Mouse (Mus musculus) embryonic facial prominence, embryonic 15.5 days (tissue): ENCODE measurements around the gene Sacs. TPM values are rescaled to one million over a fixed set of nuclear protein-coding genes. Genes with fewer than 3 reads are reported as not detected.

ENCODE experiments used
- ATAC-seq: fragments of 200-750 bp; cut with Nextera tagmentation; 2 replicates; pipeline ENCODE4 v1.8.0; 2017; ENCODE audit warnings: low read depth, moderate TSS enrichment; ENCODE audit not compliant: insufficient number of reproducible peaks, low FRiP score, low TSS enrichment
- H3K27ac ChIP-seq: fragments of 300-500 bp; sonication (generic); replicated peaks from 2 replicates; pipeline ENCODE4 v1.5.1; 2015; ENCODE audit warnings: mild to moderate bottlenecking, inconsistent platforms
- H3K27me3 ChIP-seq: fragments of 300-500 bp; sonication (generic); 2 replicates; pipeline ENCODE4 v1.6.1; 2015; ENCODE audit warnings: inconsistent platforms
- H3K36me3 ChIP-seq: fragments of 300-500 bp; sonication (generic); 2 replicates; pipeline ENCODE4 v1.6.1; 2015; ENCODE audit warnings: mild to moderate bottlenecking, inconsistent platforms
- H3K4me1 ChIP-seq: fragments of 300-500 bp; sonication (generic); 2 replicates; pipeline ENCODE4 v1.6.1; 2015; ENCODE audit warnings: inconsistent platforms
- H3K4me2 ChIP-seq: fragments of 300-500 bp; sonication (generic); replicated peaks from 2 replicates; pipeline ENCODE4 v1.6.1; 2015; ENCODE audit warnings: mild to moderate bottlenecking, inconsistent platforms
- H3K4me3 ChIP-seq: fragments of 300-500 bp; sonication (generic); replicated peaks from 2 replicates; pipeline ENCODE4 v1.5.1; 2015; ENCODE audit warnings: mild to moderate bottlenecking, inconsistent platforms
- H3K9ac ChIP-seq: fragments of 300-500 bp; sonication (generic); 2 replicates; pipeline ENCODE4 v1.6.1; 2015; ENCODE audit warnings: inconsistent platforms
- H3K9me3 ChIP-seq: fragments of 300-500 bp; sonication (generic); replicated peaks from 2 replicates; pipeline ENCODE4 v1.6.1; 2016; ENCODE audit warnings: inconsistent platforms
- WGBS: fragments of 180-500 bp; shearing (Covaris S2); methylation state at CpG from one replicate; pipeline ENCODE4 v1.1.7; 2015; 5-methylcytosine and 5-hydroxymethylcytosine counted together
- polyA plus RNA-seq: library from polyadenylated mRNA; unstranded; fragments of >200 nt; fragmentation: Nextera tagmentation; extraction: Ambion mirVana; gene quantifications from 2 replicates; pipeline ENCODE4 v1.2.1, GENCODE M21; 2015

Gene Sacs
- polyA plus RNA-seq, 1 experiment from 2014 or later = 2.5 TPM

DNA sequence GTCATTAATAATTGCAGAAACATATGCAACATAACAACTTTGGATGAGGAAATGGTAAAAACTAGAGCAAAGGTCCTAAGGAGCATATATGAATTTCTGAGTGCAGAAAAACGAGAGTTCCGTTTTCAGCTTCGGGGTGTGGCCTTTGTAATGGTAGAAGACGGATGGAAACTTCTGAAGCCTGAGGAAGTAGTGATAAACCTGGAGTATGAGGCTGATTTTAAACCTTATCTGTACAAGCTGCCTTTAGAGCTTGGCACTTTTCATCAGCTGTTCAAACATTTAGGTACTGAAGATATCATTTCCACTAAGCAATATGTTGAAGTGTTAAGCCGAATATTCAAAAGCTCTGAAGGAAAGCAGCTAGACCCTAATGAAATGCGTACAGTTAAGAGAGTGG is 73.5 kb downstream of the Sacs start:
- Histone ChIP-seq H3K36me3 (peaks cover 23% of the 10 kb centered on the region; the same call in 1 of the 2 replicates), H3K27me3 (no peaks in the 10 kb centered on the region), H3K4me3 (no peak overlapping the region), H3K4me2 (no peak overlapping the region), H3K27ac (no peak overlapping the region), H3K9ac (no peak overlapping the region), H3K9me3 (no peaks in the 10 kb centered on the region), H3K4me1 (no peaks in the 10 kb centered on the region)
- WGBS = 93% methylated on average over 6 of the region's 6 CpGs
- ATAC-seq = no peak

DNA sequence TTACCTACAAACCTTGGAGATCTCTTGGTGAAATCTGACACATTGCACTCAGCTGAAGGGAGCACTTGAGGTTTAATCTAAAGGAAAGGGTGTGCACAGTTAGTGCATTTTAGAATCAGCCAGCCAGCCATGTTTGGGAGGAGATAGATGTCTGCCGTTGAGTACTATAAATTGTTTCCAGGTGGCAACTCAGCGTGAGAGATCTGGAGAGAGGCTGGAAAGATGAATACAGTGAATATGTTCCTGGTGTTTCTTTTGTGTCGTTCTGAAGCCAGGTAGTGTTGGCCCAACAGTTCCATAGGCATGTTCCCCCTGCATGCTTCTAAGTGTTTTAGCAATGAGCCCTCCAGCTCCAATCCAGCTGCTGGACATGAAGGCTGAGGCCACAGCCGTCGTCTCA is 82.9 kb downstream of the Sacs start:
- Histone ChIP-seq H3K4me2 (no peak overlapping the region), H3K27ac (no peak overlapping the region), H3K9me3 (no peaks in the 10 kb centered on the region), H3K4me1 (peaks cover 4% of the 10 kb centered on the region; the same call in 1 of the 2 replicates), H3K27me3 (no peaks in the 10 kb centered on the region), H3K36me3 (no peaks in the 10 kb centered on the region), H3K4me3 (no peak overlapping the region), H3K9ac (no peak overlapping the region)
- no peak for ATAC-seq
- 39% methylated on average over 5 of the region's 5 CpGs for WGBS

DNA sequence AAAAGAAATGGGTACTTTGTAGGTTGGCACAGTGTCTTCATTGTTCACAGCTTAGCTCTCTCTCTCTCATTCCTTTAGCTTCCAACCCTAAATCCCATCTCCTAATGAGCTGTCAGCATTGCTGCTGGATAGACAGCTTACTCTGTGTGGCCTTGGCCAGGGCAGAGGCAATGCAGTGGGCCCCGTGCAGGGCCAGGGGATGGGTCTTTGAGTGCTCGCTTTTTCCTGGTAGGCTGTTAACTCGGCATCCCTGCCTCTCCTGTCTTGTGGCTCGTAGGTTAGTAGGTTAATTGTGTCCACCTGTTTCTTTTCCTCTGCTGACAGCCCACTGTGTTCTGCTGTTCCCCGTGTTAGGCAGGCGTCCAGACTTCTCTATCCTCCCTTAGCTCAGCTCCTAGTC is 84.2 kb downstream of the Sacs start:
- Histone ChIP-seq H3K9ac (no peak overlapping the region), H3K27ac (no peak overlapping the region), H3K4me2 (no peak overlapping the region), H3K27me3 (no peaks in the 10 kb centered on the region), H3K36me3 (no peaks in the 10 kb centered on the region), H3K4me3 (no peak overlapping the region), H3K9me3 (no peaks in the 10 kb centered on the region), H3K4me1 (peaks cover 4% of the 10 kb centered on the region; the same call in 1 of the 2 replicates)
- ATAC-seq = no peak
- WGBS = 38% methylated on average over 6 of the region's 6 CpGs

DNA sequence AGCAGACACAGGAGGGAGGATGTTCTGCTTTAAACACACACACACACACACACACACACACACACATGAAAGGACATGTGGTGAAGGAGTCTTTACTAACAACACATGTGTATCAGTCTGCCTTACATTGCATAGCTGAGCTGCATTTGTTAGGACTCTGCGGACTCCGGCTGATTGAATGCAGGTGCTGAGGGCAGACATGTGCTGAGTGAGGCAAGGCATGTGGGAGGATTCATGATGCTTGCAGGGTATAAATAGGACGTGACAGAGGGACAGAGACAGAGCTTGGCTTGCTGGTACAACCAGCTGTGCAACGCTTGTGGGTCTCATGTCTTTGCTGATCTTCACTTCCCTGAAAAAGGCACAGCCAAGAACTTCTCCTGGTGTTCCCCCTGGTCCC is 85.5 kb downstream of the Sacs start:
- peaks cover 4% of the 10 kb centered on the region; the same call in 1 of the 2 replicates for H3K4me1 ChIP-seq
- no peaks in the 10 kb centered on the region for H3K27me3 ChIP-seq
- whole genome bisulfite sequencing = 40% methylated on average over 4 of the region's 4 CpGs
- no peak overlapping the region for H3K4me2 ChIP-seq
- H3K4me3 ChIP-seq = no peak overlapping the region
- peak; percentile 85 for ATAC-seq
- H3K36me3 ChIP-seq = no peaks in the 10 kb centered on the region
- H3K27ac ChIP-seq = no peak overlapping the region
- H3K9ac ChIP-seq = no peak overlapping the region
- H3K9me3 ChIP-seq = no peaks in the 10 kb centered on the region

DNA sequence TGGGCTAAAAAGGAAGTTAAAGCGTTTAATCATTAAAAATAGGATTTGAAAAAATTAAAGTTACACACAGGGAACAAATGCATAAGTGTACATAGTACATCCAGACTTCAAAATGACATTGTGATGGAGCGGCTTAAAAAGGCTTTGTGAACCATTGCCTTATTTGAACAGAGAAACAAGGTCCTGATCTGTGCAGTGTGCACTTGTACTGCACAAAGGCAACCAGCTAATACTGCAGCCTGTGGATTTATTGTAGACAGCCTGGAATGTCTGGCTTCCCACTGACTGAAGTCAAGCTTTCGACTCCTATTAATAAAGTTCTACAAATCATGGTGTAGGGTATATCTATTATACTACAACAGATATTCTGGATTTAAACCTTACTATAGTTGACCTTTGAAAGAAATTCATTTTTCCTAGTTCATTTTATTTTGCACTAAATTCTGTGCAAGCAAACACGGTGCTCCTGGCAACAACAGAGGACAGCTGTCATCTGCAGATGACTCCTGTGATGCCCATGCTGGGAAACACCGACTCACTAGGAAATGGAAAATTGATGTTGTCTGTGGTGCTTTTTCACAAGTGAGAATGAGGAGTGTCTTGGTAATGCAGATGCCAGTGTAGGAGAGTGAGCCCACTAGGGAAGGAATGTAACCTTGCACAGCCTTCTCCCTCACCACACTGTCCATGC is 86.3 kb downstream of the Sacs start:
- 69% methylated on average over 5 of the region's 5 CpGs for WGBS
- H3K27ac ChIP-seq = no peak overlapping the region

DNA sequence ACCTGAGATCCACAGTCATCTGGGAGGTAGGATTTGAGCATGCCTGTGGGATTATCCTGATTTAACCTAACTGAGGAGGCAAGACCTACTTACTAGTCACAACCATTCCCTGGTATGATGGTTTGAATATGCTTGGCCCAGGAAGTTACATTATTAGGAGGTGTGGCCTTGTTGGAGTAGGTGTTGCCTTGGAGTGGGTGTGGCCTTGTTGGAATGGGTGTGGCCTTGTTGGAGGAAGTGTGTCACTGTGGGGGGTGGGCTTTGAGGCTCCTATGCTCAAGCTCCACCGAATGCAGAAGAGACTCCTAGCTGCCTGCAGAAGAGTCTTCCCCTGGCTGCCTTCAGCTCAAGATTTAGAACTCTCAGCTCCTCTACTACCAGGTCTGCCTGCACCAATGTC is 87.9 kb downstream of the Sacs start:
- WGBS = 78% methylated on average over 1 of the region's 1 CpGs
- H3K4me3 ChIP-seq = no peak overlapping the region

More for the DNA sequence above, 86.3 kb downstream of the Sacs start:
- no peak overlapping the region for H3K4me2 ChIP-seq
- no peak overlapping the region for H3K4me3 ChIP-seq
- no peak overlapping the region for H3K9ac ChIP-seq
- H3K9me3 ChIP-seq = no peaks in the 10 kb centered on the region
- ATAC-seq = no peak
- H3K36me3 ChIP-seq = no peaks in the 10 kb centered on the region
- H3K27me3 ChIP-seq = no peaks in the 10 kb centered on the region
- H3K4me1 ChIP-seq = peaks cover 4% of the 10 kb centered on the region; the same call in 1 of the 2 replicates

DNA sequence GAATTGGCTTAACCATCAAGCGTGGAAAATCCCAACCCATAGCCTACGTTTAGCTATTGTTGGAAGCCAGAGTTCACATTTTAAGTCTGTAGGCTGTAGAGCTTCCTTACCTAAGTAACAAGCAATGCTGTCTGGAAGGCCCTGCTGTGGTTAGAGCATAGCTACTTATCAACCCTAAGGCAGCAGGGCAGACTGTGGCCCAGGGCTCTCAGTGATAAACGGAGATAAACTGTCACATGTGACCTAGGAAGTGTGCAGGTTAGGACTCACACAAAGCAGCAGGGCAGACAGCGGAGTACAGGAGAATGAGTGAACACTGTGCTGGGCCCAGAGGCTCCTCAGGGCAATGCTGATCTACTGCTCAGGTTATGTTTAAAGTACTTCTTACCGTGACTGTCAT is 91.5 kb downstream of the Sacs start:
- H3K4me1 ChIP-seq = no peaks in the 10 kb centered on the region
- no peak for ATAC-seq
- H3K9me3 ChIP-seq = no peaks in the 10 kb centered on the region
- no peaks in the 10 kb centered on the region for H3K27me3 ChIP-seq
- no peak overlapping the region for H3K4me3 ChIP-seq
- WGBS = 80% methylated on average over 5 of the region's 5 CpGs
- no peak overlapping the region for H3K27ac ChIP-seq
- H3K36me3 ChIP-seq = no peaks in the 10 kb centered on the region
- H3K9ac ChIP-seq = no peak overlapping the region
- H3K4me2 ChIP-seq = no peak overlapping the region

More for the DNA sequence above, 87.9 kb downstream of the Sacs start:
- Histone ChIP-seq H3K9ac (no peak overlapping the region), H3K27ac (no peak overlapping the region), H3K4me2 (no peak overlapping the region), H3K9me3 (no peaks in the 10 kb centered on the region), H3K27me3 (no peaks in the 10 kb centered on the region), H3K4me1 (peaks cover 4% of the 10 kb centered on the region; the same call in 1 of the 2 replicates), H3K36me3 (no peaks in the 10 kb centered on the region)
- ATAC-seq = no peak

DNA sequence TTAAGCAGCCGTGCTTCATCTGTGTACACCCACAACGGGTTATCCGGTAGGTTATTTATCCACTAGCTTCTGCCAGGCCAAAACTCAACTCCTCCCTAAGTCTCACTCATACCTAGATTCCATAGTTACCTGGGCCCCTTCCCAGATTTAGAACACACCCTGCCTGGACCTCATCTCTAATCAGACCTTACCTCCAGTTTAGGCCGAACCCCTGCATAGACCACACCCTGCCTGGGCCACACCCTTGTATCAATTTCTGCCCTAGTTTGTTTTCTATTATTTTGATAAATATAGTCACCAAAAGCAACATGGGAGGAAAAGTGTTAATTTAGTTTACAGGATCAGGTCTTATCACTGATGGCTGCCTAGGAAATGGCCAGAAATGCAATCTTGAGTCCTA is 91.9 kb downstream of the Sacs start:
- Histone ChIP-seq H3K9me3 (no peaks in the 10 kb centered on the region), H3K4me1 (no peaks in the 10 kb centered on the region), H3K4me3 (no peak overlapping the region), H3K4me2 (no peak overlapping the region), H3K27ac (no peak overlapping the region), H3K27me3 (no peaks in the 10 kb centered on the region), H3K36me3 (no peaks in the 10 kb centered on the region), H3K9ac (no peak overlapping the region)
- no peak for ATAC-seq
- WGBS = 87% methylated on average over 4 of the region's 4 CpGs

DNA sequence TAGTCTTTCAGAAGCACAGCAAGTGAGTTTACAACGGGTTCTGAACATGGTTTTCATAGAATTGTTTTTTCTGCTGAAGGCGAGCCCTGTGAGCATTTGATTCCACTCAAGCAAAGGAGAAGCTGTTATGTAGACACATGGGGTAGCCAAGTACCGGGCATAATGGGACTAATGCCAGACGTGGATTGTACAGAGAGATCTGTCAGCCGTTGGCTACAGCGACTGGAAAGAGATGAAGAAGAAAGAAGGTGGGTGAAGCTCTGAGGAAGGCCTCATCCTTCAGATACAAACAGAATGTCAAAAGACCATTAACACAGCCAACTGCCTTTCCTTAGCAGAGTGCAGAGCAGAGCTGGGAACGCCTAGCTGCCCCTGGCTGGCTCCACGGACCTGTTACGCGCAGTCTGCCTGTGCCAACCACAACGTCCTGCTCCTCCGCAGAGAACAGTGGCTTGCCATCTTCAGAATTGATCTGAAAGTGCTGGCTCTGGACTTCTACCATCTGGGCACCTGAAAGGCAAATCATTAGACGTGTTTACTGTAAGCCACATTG is 93.8 kb downstream of the Sacs start:
- no peak overlapping the region for H3K27ac ChIP-seq
- no peak overlapping the region for H3K9ac ChIP-seq
- WGBS = 82% methylated on average over 13 of the region's 13 CpGs
- H3K4me1 ChIP-seq = no peaks in the 10 kb centered on the region
- ATAC-seq = no peak
- H3K4me2 ChIP-seq = no peak overlapping the region
- no peaks in the 10 kb centered on the region for H3K27me3 ChIP-seq
- no peaks in the 10 kb centered on the region for H3K36me3 ChIP-seq
- H3K4me3 ChIP-seq = no peak overlapping the region
- H3K9me3 ChIP-seq = no peaks in the 10 kb centered on the region

DNA sequence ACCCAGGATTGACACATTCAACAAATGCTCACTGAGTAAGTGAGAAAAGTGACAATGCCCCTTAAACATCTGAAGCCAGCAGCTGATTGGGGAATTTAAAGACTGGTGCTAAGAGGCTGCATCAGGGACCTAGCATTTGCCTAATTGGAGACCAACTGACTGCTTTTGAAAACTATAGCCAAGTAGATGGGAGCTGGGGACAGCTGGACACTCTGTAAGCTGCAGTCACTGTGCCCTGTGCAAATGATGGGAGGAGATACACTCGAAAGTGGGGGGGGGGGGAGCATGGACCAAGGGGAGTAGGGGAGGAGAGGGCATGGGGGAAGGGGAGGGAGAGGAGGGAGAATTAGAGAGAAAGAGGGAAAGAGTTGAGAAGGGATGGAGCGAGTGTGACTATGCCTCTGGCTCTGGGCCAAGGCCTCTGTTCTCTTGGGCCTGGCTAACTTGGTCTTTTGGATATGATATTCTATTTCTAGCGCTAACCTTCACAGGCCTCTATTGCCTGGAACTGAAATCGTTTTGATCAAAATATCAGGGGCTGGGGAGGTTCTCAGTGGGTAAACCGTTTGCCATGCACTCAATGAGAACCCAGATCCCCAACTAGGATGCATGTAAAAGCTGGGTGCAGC is 97.7 kb downstream of the Sacs start:
- H3K9ac ChIP-seq = no peak overlapping the region
- H3K4me2 ChIP-seq = no peak overlapping the region
- H3K27me3 ChIP-seq = no peaks in the 10 kb centered on the region
- H3K4me1 ChIP-seq = no peaks in the 10 kb centered on the region
- no peak overlapping the region for H3K27ac ChIP-seq
- no peaks in the 10 kb centered on the region for H3K36me3 ChIP-seq
- 51% methylated on average over 5 of the region's 5 CpGs for WGBS
- no peaks in the 10 kb centered on the region for H3K9me3 ChIP-seq
- no peak for ATAC-seq
- H3K4me3 ChIP-seq = no peak overlapping the region

DNA sequence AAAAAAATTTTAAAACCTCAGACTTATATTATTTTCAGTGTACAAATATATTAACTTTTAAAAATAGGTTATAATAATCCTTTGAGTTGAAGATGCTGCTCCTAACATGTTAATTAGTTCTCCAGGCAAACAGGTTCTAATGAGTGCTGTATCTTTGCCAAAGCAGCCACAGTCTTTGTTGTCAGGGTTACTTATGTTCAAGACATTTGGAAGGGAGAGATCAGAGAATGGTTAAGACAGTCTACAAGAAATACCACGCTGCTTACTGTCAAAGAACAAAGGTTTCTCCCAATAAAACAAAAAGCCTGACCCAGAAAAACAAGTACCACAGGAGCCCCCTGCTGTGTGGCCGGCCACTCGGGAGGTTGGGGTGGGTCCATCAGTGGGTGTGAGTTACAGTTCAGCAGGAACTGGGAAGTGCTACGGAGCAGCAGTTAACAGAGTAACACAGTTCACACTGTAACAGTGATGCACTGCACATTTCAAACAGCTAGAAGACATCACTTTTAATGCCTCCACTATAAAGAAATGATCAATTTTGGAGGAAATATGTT is 98.9 kb downstream of the Sacs start:
- Histone ChIP-seq H3K36me3 (no peaks in the 10 kb centered on the region), H3K27me3 (no peaks in the 10 kb centered on the region), H3K4me3 (no peak overlapping the region), H3K4me2 (no peak overlapping the region), H3K9ac (no peak overlapping the region), H3K27ac (no peak overlapping the region), H3K4me1 (no peaks in the 10 kb centered on the region), H3K9me3 (no peaks in the 10 kb centered on the region)
- ATAC-seq = no peak
- 32% methylated on average over 4 of the region's 4 CpGs for WGBS
